Mouse (Mus musculus): ENCODE measurements at regions not wholly inside any gene's neighbourhood (a gene's known extent, or its start where the extent isn't known, plus 50 kb on each side); places are given as distances from the start of the nearest gene placed in this dataset.

GRCm38 (mm10) chr4:114353058-114353457, 53.5 kb upstream of the Trabd2b start:
- DNase-seq (ENCODE audit: low read depth, low spot score): no peak

Measured in embryo, embryonic 11.5 days (tissue).